Mouse (Mus musculus) kidney, postnatal 4 days (tissue): Measurements from ENCODE around the gene Gm10309.
"Not testable (repeated sequence)": the region's sequence is repeated elsewhere in the genome, so short reads cannot be mapped to it uniquely, and the experiment has no call there.

Experiments used
- DNase-seq, 2 experiments: peaks; one replicate each; pipeline ENCODE4 v3.0.0; 2021; ENCODE audit warnings: mixed read lengths in 2 of 2

Gm10309 gene

GRCm38 (mm10) chr17:86509871-86510270, 4.8 kb upstream of the Gm10309 start:
- no peak for DNase-seq

DNA sequence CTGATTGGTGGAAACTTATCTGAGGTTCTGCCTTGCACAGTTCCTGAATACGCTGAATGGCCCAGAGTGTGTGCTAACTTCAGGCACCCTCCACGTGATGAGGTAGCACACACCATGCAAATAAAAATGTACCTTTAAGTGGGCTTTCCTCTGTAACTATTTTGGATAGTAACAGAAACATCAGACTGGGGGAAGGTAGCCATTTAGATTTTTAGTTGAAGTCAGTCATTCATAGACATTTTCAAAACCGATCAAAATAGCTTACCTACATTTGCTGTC, 3.1 kb upstream of the Gm10309 start:
- no peak for DNase-seq

- peak; percentile 50 to 75 for DNase-seq
Measured at GRCm38 (mm10) chr17:86507342-86508211, 2.5 kb upstream of the Gm10309 start.

- no peak for DNase-seq
Measured at GRCm38 (mm10) chr17:86506881-86507280, 1.8 kb upstream of the Gm10309 start.

DNA sequence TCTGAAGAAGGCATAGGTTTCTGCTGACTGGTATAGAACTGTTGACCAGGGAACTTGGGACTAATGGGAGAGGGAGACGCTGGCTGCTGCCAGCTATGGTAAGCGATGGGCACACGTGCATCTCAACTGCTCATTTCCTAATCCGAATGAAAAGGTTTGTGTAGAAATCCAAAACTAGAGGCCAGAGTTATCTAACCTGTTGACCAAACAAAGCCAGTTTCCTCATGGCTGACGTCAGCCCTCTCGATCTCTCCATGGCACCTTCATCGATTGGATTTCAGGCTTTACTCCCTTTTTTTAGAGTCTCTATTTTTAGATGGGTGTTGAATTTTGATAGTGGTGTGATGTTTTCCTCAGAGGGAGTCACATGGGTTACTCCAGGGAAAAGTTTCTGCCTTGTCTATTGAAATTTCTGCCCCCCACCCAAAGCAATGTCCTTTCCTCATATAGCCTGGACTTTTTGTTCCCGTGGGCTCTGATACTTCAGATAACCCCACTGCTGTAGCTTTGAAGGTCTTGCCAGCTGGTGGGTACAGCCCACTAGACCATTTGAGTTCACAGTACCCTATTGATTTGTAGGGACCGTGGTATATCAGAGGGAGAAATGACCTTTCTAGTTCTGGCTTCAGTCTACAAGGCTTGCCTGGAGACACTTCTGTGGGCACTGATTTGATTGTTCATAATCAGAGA, 1.7 kb downstream of the Gm10309 start:
- no peak for DNase-seq

GRCm38 (mm10) chr17:86501393-86501792, 3.6 kb downstream of the Gm10309 start:
- no peak for DNase-seq

DNA sequence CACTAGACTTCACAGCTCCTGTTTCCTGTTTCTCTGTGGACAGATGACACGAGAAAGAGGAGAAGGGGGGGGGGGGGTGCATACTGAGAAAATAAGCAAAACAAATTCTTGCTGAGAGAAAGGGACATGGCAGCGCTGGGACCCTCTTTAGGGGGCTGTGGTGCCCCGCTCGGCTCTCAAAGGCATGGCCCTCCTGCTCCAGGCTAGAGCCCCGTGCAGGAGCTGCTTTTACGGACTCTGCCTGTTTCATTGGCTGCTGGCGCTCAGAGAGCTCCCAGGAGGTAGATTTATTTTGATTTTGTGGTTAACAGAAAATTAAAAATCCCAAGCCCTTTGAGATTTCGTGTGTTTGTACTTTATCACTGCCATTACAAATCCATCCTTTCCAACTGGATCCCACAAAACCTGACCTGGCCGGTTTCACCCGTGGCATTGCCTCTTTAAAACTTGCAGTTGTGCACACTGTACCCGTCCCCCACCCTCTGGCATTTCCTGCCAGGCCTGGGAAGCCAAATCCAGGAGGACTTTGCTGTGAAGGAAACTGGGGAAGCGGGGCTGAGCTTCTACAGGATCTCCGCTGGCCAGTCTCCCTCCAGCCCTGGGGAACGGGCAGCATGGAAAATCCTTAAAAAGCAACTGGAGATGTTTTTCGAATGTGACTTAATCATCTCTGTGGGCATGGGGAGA, 5.5 kb downstream of the Gm10309 start:
- peak; percentile 60 to 77 for DNase-seq

- no peak for DNase-seq
Measured at GRCm38 (mm10) chr17:86497302-86497701, 7.7 kb downstream of the Gm10309 start.

DNA sequence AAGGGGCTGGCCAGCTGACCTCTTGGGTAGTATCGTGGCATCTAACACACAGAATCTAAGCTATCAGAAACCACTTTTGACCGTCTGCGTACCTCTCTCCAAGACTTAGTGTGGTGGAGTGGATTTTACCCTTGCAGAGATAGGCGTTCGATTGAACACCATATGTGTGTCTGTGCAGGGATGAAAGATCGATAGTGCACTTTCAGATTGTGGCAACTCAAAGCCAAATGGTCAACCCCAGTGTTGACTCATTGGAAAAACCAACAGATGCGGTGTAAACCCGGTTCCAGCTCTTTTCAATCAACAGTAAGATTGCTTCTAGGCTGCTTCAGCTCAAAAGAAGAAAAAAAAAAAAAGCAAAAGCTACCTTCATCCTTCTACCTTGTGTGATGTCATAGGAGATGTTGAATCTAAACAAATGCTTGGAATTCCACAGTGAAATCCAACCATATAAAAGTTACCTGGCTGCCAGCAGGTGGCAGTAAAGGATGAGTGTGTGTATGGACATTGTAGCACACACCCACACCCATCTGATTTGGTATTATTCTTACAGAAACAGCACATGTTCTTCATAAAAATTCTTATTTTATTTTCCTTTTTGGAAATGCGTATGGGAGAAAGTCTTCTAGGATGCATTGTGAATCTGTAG, 8.8 kb downstream of the Gm10309 start:
- peak; percentile 71 to 79 for DNase-seq

DNA sequence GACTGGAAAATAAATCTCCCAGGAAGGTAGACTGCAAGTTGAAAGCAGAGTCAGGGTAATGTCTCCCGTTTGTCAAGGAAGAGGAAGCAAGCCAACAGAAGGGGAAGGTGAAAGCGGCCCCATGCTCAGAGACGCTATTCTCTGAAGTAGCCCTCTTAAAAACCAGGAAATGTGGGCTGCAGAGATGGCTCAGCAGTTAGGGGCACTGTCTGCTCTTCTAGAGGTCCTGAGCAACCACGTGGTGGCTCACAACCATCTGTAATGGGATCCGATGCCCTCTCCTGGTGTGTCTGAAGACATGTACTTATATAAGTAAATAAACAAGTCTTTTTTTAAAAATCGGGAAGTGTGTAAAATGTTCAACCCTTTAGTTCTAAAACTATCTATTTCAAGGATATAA, 10.1 kb downstream of the Gm10309 start:
- DNase-seq: no peak

DNA sequence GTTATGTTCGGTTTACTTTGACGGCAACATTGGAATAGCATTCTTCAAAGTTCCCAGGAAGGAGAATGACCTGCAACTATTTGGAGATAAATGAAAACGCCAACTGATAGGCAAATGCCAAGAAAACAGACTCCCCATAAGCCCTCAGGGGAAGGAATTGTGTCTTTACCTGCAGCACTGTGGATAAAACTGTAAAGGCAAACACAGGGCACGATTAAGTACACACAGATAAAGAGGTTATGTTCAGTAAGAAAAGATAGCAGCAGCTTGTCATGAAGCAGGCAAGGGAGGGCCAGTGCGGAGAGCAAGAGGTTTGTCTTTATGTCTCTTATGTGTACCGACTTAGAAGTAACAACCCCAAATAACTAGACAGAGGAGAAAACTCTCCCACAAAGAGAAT, 10.5 kb downstream of the Gm10309 start:
- DNase-seq: no peak

DNA sequence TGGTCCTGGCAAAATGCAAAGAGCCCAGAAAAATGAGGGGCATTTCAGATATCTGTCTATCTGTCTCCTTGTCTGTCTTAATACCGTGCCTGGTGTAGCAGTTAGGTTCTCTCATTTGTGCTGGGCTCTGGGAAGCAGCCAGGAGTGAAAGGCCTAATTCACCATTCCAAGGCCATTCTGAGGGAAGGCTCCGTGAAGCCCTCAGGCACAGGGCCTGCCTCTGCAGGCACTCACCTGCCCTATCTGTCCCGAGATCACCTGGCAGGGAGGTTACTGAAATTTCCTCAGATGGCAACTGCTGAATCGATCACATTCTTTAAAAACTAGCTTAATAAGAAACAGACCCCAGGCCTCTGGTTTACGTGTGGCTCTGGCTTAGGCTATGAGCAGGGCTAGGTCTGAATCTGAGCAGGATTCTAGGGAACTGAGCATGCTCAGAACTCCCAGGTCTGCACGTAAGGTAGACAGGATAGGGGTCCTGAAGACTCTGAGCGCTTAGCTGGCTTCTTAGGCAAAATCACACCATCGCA, 11.1 kb downstream of the Gm10309 start:
- DNase-seq: peak in 1 of 2 experiments; percentile 35

GRCm38 (mm10) chr17:86492376-86492775, 12.7 kb downstream of the Gm10309 start:
- DNase-seq: no peak

GRCm38 (mm10) chr17:86489827-86490226, 15.2 kb downstream of the Gm10309 start:
- no peak for DNase-seq

DNA sequence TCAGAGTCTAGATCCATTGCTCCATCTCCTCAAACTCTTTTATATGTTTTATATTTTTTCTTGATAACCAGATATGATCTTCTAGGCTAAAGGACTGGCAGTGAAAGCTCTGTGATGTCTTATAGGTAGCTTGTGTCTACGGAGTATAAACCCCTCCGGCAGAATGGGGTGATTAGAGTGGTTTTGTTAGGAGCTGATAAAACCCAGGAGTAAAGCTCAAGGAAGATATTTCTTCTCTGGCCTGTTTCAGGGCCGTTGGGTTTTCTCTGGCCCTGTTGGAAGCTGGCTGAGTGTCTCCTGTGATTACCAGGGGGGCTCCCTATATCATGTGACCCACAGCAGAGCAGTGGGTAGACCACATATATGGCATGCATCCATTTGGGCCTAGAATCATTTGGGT, 17.6 kb downstream of the Gm10309 start:
- no peak for DNase-seq

DNA sequence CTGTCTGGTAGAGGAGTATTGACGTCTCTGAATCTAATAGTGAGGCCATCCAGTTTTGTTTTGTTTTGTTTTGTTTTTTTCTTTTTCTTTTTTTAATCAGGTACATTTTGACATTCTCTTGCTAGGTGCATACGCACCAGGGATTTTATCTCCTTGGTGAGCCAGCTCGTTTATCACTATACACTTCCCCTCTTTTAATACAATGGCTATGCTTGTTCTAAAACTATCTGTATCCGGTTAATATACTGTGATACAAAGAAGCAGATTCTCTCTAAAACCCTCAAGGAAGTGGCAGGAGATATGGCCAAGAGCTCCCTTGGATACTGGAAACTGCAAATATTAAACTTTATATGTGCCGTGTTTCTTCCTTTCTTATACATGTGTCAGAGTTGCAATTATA, 18.4 kb downstream of the Gm10309 start:
- DNase-seq: no peak

DNA sequence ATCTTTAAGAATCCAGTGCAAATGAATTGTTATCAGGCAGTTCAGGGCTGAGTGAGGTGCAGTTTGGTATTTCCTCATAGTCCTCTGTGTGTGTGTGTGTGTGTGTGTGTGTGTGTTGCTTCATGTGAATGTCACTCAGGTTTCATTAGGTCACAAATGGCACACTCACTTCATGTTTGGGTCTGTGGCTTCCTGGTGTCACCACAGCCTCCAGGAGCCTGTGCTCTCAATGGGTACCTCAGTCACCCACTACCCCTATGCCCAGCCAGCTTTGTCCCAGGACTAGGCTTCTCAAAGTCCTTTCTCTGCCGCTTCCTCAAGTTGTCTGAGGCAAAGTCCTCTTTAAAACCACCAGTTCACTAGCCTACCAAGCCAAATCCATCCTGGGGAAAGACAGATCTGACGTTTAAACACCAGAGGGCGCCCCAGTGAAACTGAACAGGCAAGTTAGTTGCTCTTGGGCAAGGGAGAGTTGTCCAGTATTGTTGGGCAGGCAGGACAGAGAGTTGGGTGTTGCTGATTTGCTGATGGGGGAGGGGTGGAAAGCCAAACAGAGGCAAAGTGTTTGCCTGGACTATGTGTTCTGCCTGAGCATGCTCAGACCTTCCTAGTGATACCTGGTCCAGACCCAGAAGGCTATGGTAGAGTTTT, 20.8 kb downstream of the Gm10309 start:
- DNase-seq: peak; percentile 89 to 90

DNA sequence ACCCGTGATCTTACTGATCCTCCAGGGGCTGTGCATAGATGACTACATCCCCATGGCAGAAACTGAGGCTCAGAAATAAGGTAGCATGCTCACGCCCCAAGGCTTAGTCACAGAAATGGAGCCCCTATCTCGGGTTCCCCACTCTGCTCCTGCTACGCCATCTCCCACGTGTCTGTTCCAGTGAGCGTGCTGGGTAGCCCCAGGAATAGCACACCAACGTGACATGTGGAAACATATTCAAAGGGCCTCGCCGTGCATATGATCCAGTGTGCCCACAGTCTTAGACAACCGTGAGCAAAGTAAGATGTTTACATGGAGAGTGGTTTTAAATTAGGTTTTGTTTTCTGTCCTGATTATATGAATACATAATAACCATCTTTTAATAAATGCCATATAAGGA, 22.4 kb downstream of the Gm10309 start:
- no peak for DNase-seq

- DNase-seq: no peak
Measured at GRCm38 (mm10) chr17:86479406-86479805, 25.6 kb downstream of the Gm10309 start.

GRCm38 (mm10) chr17:86477401-86477800, 27.6 kb downstream of the Gm10309 start:
- DNase-seq: not testable (repeated sequence)

DNA sequence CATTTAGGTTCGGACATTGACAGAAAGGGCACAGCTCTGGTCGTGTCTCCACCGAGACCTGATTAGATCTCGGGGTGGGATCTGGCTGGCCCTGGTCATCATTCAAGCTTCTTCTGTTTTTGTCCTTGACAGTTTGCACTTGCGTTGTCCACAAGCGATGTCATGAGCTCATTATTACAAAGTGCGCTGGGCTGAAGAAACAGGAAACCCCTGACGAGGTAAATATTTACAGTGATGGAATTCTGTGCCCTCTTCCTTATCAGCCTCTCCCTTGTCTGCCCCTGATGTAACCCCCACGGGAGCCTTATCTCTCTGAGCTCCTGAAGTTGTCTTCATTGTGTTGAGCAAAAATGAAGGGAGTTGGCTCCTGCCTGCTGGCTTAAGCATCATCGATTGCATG, 28.4 kb downstream of the Gm10309 start:
- DNase-seq: no peak

DNA sequence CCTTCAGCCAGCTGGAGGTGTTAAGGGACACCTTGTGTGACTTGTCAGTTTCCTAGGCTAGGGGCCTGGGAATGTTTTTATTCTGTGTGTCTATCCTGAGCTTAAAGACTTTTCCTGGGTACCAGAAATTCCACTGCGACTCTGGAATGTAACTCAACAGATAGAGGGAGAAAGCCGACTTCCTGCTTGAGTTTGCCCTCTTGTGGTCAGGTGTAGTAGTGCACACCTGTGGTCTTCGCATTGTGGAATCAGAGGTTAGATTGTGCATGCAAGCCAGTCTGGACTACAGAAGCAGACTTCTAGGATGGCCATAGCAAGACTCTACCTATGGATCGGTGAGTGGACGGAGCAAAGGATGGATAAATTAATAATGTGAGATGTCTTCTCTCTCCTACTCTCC, 33.3 kb downstream of the Gm10309 start:
- DNase-seq: peak; percentile 74 to 80

- DNase-seq: no peak
Measured at GRCm38 (mm10) chr17:86470160-86470559, 34.9 kb downstream of the Gm10309 start.
